Mouse (Mus musculus) spleen, adult 2 months (tissue): ENCODE data around the gene Map1b.

Experiments used
- CTCF ChIP-seq: fragments of 200-500 bp; IDR thresholded peaks from 2 replicates; pipeline ENCODE4 v1.5.1; 2011; ENCODE audit warnings: mild to moderate bottlenecking, inconsistent platforms; ENCODE audit not compliant: insufficient read depth, insufficient read length, insufficient replicate concordance; ENCODE audit errors: extremely low read depth
- POLR2A ChIP-seq: fragments of 200-500 bp; IDR thresholded peaks from 2 replicates; pipeline ENCODE4 v1.6.1; 2011; ENCODE audit warnings: low read depth, low read length, inconsistent platforms

DNA sequence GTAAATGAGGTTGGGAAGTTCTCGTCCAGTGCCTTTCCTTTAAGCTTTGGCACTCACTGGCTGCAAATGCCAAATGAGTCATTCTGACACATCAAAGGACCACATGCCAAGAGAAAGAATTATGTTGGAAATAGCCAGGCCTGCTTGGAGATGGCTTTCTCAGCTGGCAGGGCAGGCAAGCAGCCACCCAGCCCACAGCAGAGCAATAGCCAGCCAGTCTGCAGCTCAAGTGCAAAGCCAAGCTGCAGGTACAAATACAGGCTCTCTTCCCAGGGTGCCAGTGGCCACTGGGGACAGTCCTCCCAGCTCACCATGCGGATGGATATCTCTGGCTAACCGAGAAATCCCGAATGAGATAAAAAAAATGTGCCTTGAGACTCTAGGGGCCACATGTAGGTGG is 12.1 kb upstream of the Map1b start:
- TF ChIP-seq CTCF (no peak), POLR2A (no peak)
